Mouse (Mus musculus): ENCODE measurements at regions not wholly inside any gene's neighbourhood (a gene's known extent, or its start where the extent isn't known, plus 50 kb on each side); places are given as distances from the start of the nearest gene placed in this dataset.

DNA sequence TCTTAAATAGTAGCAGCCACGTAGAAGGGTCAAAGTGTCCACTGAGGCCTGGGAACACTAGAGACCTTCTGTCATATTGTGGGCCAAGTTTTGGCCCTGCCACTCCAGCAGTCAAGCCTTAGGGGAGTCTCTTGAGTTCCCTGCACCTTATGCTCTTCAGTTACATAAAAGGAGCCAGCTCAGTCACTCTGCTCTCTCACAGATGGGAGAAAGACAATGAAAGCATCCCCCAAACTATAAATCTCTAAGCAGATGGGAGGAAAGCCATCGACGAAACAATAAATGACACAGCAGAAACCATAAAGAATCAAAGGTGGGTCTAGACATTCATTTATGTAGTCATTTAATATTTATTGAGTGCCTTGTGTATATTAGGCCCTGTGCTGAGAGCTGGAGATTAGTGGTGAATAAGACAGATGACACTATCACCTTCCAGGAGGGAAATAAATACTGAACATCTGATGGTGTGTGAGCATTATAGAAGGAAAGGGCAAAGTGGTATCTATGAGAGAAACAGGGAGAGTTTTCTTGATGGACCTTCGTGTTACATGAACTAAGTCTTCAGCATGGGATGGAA lies 137.5 kb upstream of the Synpr start:
- no peak for TF ChIP-seq CTCF (IDR thresholded peaks at IDR 0.05)
- DNase-seq (ENCODE audit: low read depth, low spot score) (no peak), ATAC-seq (no peak)
- POLR2A ChIA-PET, result no interaction called here
- CTCF ChIA-PET, result no interaction called here
- in situ Hi-C loops (cut with MboI; ENCODE audit: low pct_unique_long_range_greater_than_20kb), result no loop called here
- no peaks in the 10 kb centered on the region for H3K27me3 ChIP-seq

DNA sequence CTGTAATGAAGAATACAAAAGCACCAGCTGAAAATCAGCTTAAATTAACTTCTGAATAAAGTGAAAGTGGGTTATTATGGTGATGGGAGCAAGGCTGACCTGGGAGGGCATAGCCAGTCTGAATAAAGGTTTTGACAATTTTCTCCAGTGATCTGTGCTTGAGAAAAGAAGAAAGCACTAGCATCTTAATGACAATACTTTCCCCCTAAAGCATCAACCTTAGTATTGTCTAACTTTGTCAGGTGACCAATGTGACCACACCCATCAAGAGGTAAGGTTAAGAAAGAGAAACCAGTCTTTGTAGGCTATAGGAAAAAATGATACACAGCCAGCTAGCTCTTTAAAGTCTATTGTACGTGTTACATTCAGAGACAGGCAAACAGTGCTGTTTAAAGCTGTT lies 135.0 kb upstream of the Synpr start:
- no peak for TF ChIP-seq CTCF (IDR thresholded peaks at IDR 0.05)
- ChIA-PET POLR2A (no interaction called here), CTCF (no interaction called here)
- H3K27me3 ChIP-seq, result no peaks in the 10 kb centered on the region
- in situ Hi-C loops (cut with MboI; ENCODE audit: low pct_unique_long_range_greater_than_20kb), result no loop called here
- no peak for DNase-seq (ENCODE audit: low read depth, low spot score)
- ATAC-seq, result no peak

DNA sequence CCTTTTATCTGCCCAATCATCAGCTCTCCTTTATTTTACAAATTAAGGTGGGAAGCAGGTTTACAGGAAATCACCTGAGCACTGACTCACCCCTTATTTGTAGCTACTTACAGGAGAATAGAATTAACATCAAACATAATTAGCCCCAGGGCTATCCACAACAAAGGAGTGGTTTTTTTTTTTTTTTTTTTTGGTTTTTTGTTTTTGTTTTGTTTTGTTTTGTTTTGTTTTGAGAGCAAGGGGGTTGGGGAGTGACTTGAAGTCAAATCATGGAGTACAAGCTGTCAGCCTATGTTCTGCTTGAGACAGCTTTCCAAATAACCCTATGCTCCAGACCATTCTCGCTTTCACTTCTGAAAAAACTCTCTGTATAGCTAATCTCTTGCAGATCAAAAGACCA lies 132.9 kb upstream of the Synpr start:
- DNase-seq (ENCODE audit: low read depth, low spot score) (no peak), ATAC-seq (no peak)
- CTCF ChIA-PET, result interaction anchor here (0.7 to 1.4 kb wide), 2 partner anchors 18 to 48 kb away, joined by 3 to 4 read pairs; no protein-coding TSS in a partner anchor
- POLR2A ChIA-PET, result no interaction called here
- no peaks in the 10 kb centered on the region for H3K27me3 ChIP-seq
- in situ Hi-C loops (cut with MboI; ENCODE audit: low pct_unique_long_range_greater_than_20kb), result no loop called here
- TF ChIP-seq CTCF (IDR thresholded peaks at IDR 0.05), result no peak

DNA sequence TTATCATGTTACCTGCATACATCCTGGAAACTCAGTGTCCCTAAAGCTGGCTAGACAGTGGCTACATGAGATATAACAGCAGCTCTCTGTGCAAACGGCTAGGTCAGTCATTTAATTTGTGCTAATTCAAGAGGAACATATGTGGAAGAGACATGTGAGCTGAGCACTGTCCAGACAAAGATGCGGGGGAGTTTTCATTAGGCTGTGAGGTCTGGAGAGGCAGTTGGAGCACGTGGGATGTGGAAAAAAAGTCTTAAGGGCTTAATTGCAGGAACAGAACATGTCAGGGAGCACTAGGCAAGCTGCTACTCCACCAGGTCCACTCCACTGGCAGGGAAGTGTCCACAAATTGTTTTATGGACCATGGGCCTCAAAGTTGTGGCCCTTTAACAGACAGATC lies 108.4 kb upstream of the Synpr start:
- TF ChIP-seq CTCF (IDR thresholded peaks at IDR 0.05), result no peak
- H3K27me3 ChIP-seq, result peaks cover 6% of the 10 kb centered on the region
- in situ Hi-C loops (cut with MboI; ENCODE audit: low pct_unique_long_range_greater_than_20kb), result no loop called here
- ATAC-seq, result no peak
- POLR2A ChIA-PET, result no interaction called here
- CTCF ChIA-PET, result no interaction called here
- no peak for DNase-seq (ENCODE audit: low read depth, low spot score)

DNA sequence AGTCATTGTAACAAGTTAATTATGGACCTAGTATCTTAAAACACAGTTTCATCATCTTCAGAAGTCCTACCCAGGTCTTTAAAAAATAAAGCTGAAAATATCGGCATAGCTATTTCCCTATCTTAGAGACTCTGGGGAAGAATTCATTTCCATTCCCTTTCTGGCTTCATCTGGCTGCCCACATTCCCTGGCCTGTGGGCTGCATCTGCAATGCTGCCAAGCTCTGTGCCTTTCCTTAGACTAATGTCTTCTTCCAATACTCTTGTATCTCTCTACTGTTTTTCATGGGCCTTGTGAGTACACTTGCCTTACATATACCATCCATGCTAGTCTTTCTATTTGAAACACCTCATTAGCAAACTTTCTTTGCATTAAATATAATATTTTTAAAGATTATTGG lies 106.7 kb upstream of the Synpr start:
- ChIA-PET CTCF (no interaction called here), POLR2A (no interaction called here)
- no peak for ATAC-seq
- in situ Hi-C loops (cut with MboI; ENCODE audit: low pct_unique_long_range_greater_than_20kb), result no loop called here
- no peak for DNase-seq (ENCODE audit: low read depth, low spot score)
- H3K27me3 ChIP-seq, result peaks cover 6% of the 10 kb centered on the region
- TF ChIP-seq CTCF (IDR thresholded peaks at IDR 0.05), result no peak

DNA sequence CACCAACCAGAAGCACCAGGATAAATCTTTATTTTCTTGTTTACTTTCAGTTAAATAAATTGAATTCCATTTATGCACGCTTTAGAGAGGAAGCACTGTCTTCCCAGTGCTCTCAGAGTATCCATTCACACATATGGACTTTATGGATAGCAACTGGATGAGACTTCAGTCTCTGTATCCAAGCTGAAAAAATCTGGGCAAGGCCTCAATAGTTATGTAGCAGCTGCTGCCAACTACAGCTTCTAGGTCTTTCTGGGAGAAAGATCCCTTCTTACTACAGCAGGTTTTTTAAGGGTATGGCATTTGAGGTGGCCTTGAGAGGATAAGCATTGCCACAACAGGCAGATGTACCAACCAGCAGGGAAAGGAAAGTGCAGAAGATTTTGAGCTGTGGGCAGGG lies 93.8 kb upstream of the Synpr start:
- POLR2A ChIA-PET, result no interaction called here
- ATAC-seq, result no peak

DNA sequence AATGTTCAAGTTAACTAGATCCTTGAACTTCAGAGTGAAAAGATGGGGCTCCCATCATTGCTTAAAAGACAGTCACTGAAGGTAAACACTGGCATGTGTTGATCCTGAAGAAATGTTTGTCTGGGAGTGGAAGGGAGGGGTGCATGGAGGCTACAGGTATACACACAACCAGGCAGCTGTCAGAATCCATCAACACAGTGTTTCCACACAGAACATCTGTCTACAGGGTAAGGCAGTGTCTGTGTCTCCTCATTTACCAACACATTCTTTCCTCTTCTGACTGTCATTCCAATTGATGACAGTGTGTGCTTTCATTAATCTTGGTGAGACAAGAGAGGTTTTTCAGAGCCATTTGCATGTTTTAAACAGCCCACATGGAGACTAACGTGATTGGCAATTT lies 91.8 kb upstream of the Synpr start:
- ChIA-PET CTCF (no interaction called here), POLR2A (no interaction called here)
- no peak for ATAC-seq
- H3K27me3 ChIP-seq, result no peaks in the 10 kb centered on the region
- TF ChIP-seq CTCF (IDR thresholded peaks at IDR 0.05), result no peak
- no peak for DNase-seq (ENCODE audit: low read depth, low spot score)
- in situ Hi-C loops (cut with MboI; ENCODE audit: low pct_unique_long_range_greater_than_20kb), result no loop called here

More for the DNA sequence above, 93.8 kb upstream of the Synpr start:
- CTCF ChIA-PET, result interaction anchor here (0.6 kb wide), 1 partner anchor 16 kb away, joined by 3 read pairs; no protein-coding TSS in a partner anchor
- DNase-seq (ENCODE audit: low read depth, low spot score), result no peak
- in situ Hi-C loops (cut with MboI; ENCODE audit: low pct_unique_long_range_greater_than_20kb), result no loop called here
- H3K27me3 ChIP-seq, result no peaks in the 10 kb centered on the region
- TF ChIP-seq CTCF (IDR thresholded peaks at IDR 0.05), result no peak

DNA sequence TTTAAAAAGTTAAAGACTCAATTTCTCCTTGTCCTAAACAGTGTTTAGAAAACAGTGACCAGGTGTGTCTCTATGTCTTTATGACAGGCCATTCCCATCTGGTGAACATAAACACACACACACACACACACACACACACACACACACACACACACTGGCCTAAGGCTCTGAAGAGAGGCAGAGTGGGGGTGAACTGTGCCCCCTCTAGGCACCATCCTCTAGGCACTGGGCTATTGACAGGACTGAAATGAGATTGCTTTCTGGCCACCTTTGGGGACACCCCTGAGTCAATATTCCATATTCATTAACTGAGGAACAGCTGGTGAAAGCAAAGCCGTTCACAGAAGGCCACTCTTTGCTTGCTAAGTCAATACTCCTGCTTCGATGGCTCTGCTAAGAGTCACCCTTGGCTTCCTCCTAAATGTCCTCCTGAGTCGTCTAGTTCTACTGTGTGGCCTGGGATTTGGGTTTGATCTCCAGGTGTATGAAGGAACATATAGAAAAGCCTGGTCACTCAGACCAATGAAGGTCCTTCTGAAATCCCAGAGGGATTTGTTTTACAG lies 87.2 kb upstream of the Synpr start:
- in situ Hi-C loops (cut with MboI; ENCODE audit: low pct_unique_long_range_greater_than_20kb), result loop anchor here (5.0 kb wide), 2 partner anchors 575 to 625 kb away; no protein-coding TSS in a partner anchor
- no peak for TF ChIP-seq CTCF (IDR thresholded peaks at IDR 0.05)
- H3K27me3 ChIP-seq, result no peaks in the 10 kb centered on the region
- ATAC-seq (no peak), DNase-seq (ENCODE audit: low read depth, low spot score) (no peak)
- CTCF ChIA-PET, result interaction anchor here (1.7 to 2.6 kb wide), 2 partner anchors 14 to 623 kb away, joined by 4 to 14 read pairs; no protein-coding TSS in a partner anchor
- POLR2A ChIA-PET, result no interaction called here

DNA sequence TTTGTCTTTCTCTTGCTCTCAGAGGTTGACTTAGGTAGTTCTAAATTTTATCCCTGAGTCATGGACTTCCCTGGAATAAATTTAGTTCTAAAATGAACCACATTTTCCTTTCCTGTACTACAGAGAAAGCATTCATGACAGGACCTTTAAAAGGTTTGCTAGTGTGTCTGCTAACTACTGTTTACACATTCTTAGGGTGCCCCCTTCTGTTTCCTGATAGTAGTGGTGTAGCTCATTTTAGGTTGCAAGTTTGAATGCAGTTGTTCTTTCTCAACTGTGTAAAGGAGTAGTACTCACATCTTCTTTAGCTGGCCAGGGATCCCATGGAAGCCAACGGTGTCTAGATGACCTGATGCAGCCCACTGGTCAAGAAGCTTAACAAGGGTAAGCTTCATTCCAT lies 86.1 kb upstream of the Synpr start:
- DNase-seq (ENCODE audit: low read depth, low spot score), result no peak
- in situ Hi-C loops (cut with MboI; ENCODE audit: low pct_unique_long_range_greater_than_20kb), result loop anchor here (5.0 kb wide), 2 partner anchors 576 to 626 kb away; no protein-coding TSS in a partner anchor
- peak; percentile 58 for TF ChIP-seq CTCF (IDR thresholded peaks at IDR 0.05)
- H3K27me3 ChIP-seq, result no peaks in the 10 kb centered on the region
- CTCF ChIA-PET, result interaction anchor here (0.8 to 2.6 kb wide), 8 partner anchors 9 to 665 kb away, joined by 3 to 14 read pairs (median 4); no protein-coding TSS in a partner anchor
- POLR2A ChIA-PET, result no interaction called here
- peak; percentile 47 for ATAC-seq

DNA sequence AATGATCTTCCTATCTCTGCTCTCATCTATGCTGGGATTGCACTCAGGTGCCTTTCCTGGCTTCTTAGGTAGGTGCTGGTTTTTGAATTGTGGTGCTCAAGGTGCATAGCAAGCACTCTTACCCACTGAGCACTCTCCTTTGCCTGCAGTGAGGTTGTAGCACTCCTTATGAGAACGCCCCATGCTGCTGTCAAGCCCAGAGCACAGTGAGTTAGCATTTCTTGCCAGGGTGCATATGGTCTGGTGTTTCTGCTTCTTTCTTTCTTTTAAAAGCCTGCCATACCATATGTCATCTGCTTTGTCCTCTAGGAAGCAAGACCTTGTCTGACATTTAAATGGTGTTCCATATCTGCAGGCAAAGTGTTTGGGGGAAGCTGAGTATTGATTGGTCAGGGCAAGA lies 71.9 kb upstream of the Synpr start:
- TF ChIP-seq CTCF (IDR thresholded peaks at IDR 0.05), result no peak
- in situ Hi-C loops (cut with MboI; ENCODE audit: low pct_unique_long_range_greater_than_20kb), result no loop called here
- no peak for ATAC-seq
- no peaks in the 10 kb centered on the region for H3K27me3 ChIP-seq
- POLR2A ChIA-PET, result no interaction called here
- no peak for DNase-seq (ENCODE audit: low read depth, low spot score)
- CTCF ChIA-PET, result no interaction called here

Measured in Patski (cell line).